Mouse (Mus musculus): Measurements from ENCODE around the gene Krt24. TPM values are rescaled to one million over a fixed set of nuclear protein-coding genes. Genes with fewer than 3 reads are reported as not detected.

Gene Krt24
- polyA plus RNA-seq, 2 experiments = not detected

GRCm38 (mm10) chr11:99279986-99280385, 5.1 kb downstream of the Krt24 start:
- H3K4me2 ChIP-seq (ENCODE audit: low read depth) = no peak overlapping the region
- H3K4me1 ChIP-seq (replicated peaks; ENCODE audit: control insufficient read depth in 2 of 2, insufficient read depth in 2 of 2, low read length in 1 of 2) = peaks cover 0 to 3% of the 10 kb centered on the region in 2 experiments; a peak in 2 of 4 replicates
- 39% methylated on average over 5 of the region's 5 CpGs for WGBS (ENCODE audit: insufficient replicate concordance)
- DNase-seq (ENCODE audit: low read depth in 3 of 3, low spot score in 3 of 3) (no peak), ATAC-seq (ENCODE audit: insufficient read depth) (no peak)
- no peaks in the 10 kb centered on the region for H3K9me3 ChIP-seq (ENCODE audit: control insufficient read depth, low read length)
- H3K9ac ChIP-seq (replicated peaks) = no peak overlapping the region
- no peaks in the 10 kb centered on the region for H3K36me3 ChIP-seq (replicated peaks; ENCODE audit: control insufficient read depth, insufficient read depth, low read depth)
- H3K27me3 ChIP-seq (ENCODE audit: control insufficient read depth, insufficient read depth, low read length) = no peaks in the 10 kb centered on the region
- no peak overlapping the region for H3K27ac ChIP-seq
- TF ChIP-seq EP300 (IDR thresholded peaks at IDR 0.05; ENCODE audit: low read depth) = no peak
- no peak for TF ChIP-seq CTCF (IDR thresholded peaks at IDR 0.05; ENCODE audit: low read depth)
- H3K4me3 ChIP-seq (ENCODE audit: insufficient read depth in 1 of 2, low read depth in 2 of 2, low read length in 2 of 2) = no peak overlapping the region

GRCm38 (mm10) chr11:99276786-99277185, 8.3 kb downstream of the Krt24 start:
- no peaks in the 10 kb centered on the region for H3K27me3 ChIP-seq (ENCODE audit: control insufficient read depth, insufficient read depth, low read length)
- no peak overlapping the region for H3K4me2 ChIP-seq (ENCODE audit: low read depth)
- no peak overlapping the region for H3K9ac ChIP-seq (replicated peaks)
- DNase-seq (ENCODE audit: low read depth in 3 of 3, low spot score in 3 of 3) (no peak), ATAC-seq (ENCODE audit: insufficient read depth) (no peak)
- no peaks in the 10 kb centered on the region for H3K36me3 ChIP-seq (replicated peaks; ENCODE audit: control insufficient read depth, insufficient read depth, low read depth)
- H3K4me1 ChIP-seq (replicated peaks; ENCODE audit: control insufficient read depth in 2 of 2, insufficient read depth in 2 of 2, low read length in 1 of 2) = peaks cover 0 to 4% of the 10 kb centered on the region in 2 experiments; a peak in 2 of 4 replicates
- TF ChIP-seq EP300 (IDR thresholded peaks at IDR 0.05; ENCODE audit: low read depth) (no peak), CTCF (IDR thresholded peaks at IDR 0.05; ENCODE audit: low read depth) (no peak)
- H3K4me3 ChIP-seq (ENCODE audit: insufficient read depth in 1 of 2, low read depth in 2 of 2, low read length in 2 of 2) = no peak overlapping the region
- 48% methylated on average over 7 of the region's 7 CpGs for WGBS (ENCODE audit: insufficient replicate concordance)
- no peaks in the 10 kb centered on the region for H3K9me3 ChIP-seq (ENCODE audit: control insufficient read depth, low read length)
- no peak overlapping the region for H3K27ac ChIP-seq

GRCm38 (mm10) chr11:99275624-99276023, 9.4 kb downstream of the Krt24 start:
- H3K27ac ChIP-seq = no peak overlapping the region
- H3K36me3 ChIP-seq (replicated peaks; ENCODE audit: control insufficient read depth, insufficient read depth, low read depth) = no peaks in the 10 kb centered on the region
- H3K4me3 ChIP-seq (ENCODE audit: insufficient read depth in 1 of 2, low read depth in 2 of 2, low read length in 2 of 2) = no peak overlapping the region
- TF ChIP-seq EP300 (IDR thresholded peaks at IDR 0.05; ENCODE audit: low read depth) (no peak), CTCF (IDR thresholded peaks at IDR 0.05; ENCODE audit: low read depth) (no peak)
- ATAC-seq (ENCODE audit: insufficient read depth) = no peak
- peaks cover 0 to 4% of the 10 kb centered on the region in 2 experiments; a peak in 2 of 4 replicates for H3K4me1 ChIP-seq (replicated peaks; ENCODE audit: control insufficient read depth in 2 of 2, insufficient read depth in 2 of 2, low read length in 1 of 2)
- no peak for DNase-seq (ENCODE audit: low read depth in 3 of 3, low spot score in 3 of 3)
- H3K4me2 ChIP-seq (ENCODE audit: low read depth) = no peak overlapping the region
- WGBS (ENCODE audit: insufficient replicate concordance) = 53% methylated on average over 6 of the region's 6 CpGs
- H3K9ac ChIP-seq (replicated peaks) = no peak overlapping the region
- no peaks in the 10 kb centered on the region for H3K27me3 ChIP-seq (ENCODE audit: control insufficient read depth, insufficient read depth, low read length)
- no peaks in the 10 kb centered on the region for H3K9me3 ChIP-seq (ENCODE audit: control insufficient read depth, low read length)

- Histone ChIP-seq H3K4me1 (replicated peaks; ENCODE audit: control insufficient read depth in 2 of 2, insufficient read depth in 2 of 2, low read length in 1 of 2) (peaks cover 0 to 4% of the 10 kb centered on the region in 2 experiments; a peak in 2 of 4 replicates), H3K9me3 (ENCODE audit: control insufficient read depth, low read length) (no peaks in the 10 kb centered on the region), H3K27ac (no peak overlapping the region), H3K27me3 (ENCODE audit: control insufficient read depth, insufficient read depth, low read length) (no peaks in the 10 kb centered on the region), H3K4me3 (ENCODE audit: insufficient read depth in 1 of 2, low read depth in 2 of 2, low read length in 2 of 2) (no peak overlapping the region), H3K4me2 (ENCODE audit: low read depth) (no peak overlapping the region), H3K36me3 (replicated peaks; ENCODE audit: control insufficient read depth, insufficient read depth, low read depth) (no peaks in the 10 kb centered on the region), H3K9ac (replicated peaks) (no peak overlapping the region)
- 70% methylated on average over 4 of the region's 4 CpGs for WGBS (ENCODE audit: insufficient replicate concordance)
- ATAC-seq (ENCODE audit: insufficient read depth) (no peak), DNase-seq (ENCODE audit: low read depth in 3 of 3, low spot score in 3 of 3) (no peak)
- no peak for TF ChIP-seq EP300 (IDR thresholded peaks at IDR 0.05; ENCODE audit: low read depth)
- no peak for TF ChIP-seq CTCF (IDR thresholded peaks at IDR 0.05; ENCODE audit: low read depth)
Observed at GRCm38 (mm10) chr11:99272721-99273120, 12.3 kb downstream of the Krt24 start.

GRCm38 (mm10) chr11:99269192-99269591, 15.9 kb downstream of the Krt24 start:
- no peaks in the 10 kb centered on the region for H3K9me3 ChIP-seq (ENCODE audit: control insufficient read depth, low read length)
- TF ChIP-seq EP300 (IDR thresholded peaks at IDR 0.05; ENCODE audit: low read depth) = no peak
- H3K4me3 ChIP-seq (ENCODE audit: insufficient read depth in 1 of 2, low read depth in 2 of 2, low read length in 2 of 2) = no peak overlapping the region
- no peaks in the 10 kb centered on the region for H3K27me3 ChIP-seq (ENCODE audit: control insufficient read depth, insufficient read depth, low read length)
- H3K4me2 ChIP-seq (ENCODE audit: low read depth) = no peak overlapping the region
- no peaks in the 10 kb centered on the region for H3K4me1 ChIP-seq (replicated peaks; ENCODE audit: control insufficient read depth in 2 of 2, insufficient read depth in 2 of 2, low read length in 1 of 2)
- H3K36me3 ChIP-seq (replicated peaks; ENCODE audit: control insufficient read depth, insufficient read depth, low read depth) = no peaks in the 10 kb centered on the region
- no peak overlapping the region for H3K9ac ChIP-seq (replicated peaks)
- ATAC-seq (ENCODE audit: insufficient read depth) (no peak), DNase-seq (ENCODE audit: low read depth in 3 of 3, low spot score in 3 of 3) (no peak)
- WGBS (ENCODE audit: insufficient replicate concordance) = 62% methylated on average over 7 of the region's 7 CpGs
- no peak overlapping the region for H3K27ac ChIP-seq
